Mouse (Mus musculus) hematopoietic stem cell, adult 5-6 weeks (primary cell): ENCODE data around the gene Tas1r1. TPM values are rescaled to one million over a fixed set of nuclear protein-coding genes. Genes with fewer than 3 reads are reported as not detected.
"Not testable (repeated sequence)": the region's sequence is repeated elsewhere in the genome, so short reads cannot be mapped to it uniquely, and the experiment has no call there.

Experiments used
- ATAC-seq, 2 experiments: fragments of 125-278 bp in 1 of 2; replicated peaks in 1 of 2; 2 replicates each; pipeline ENCODE4 v1.8.0; 2016 to 2017; ENCODE audit warnings: inconsistent platforms in 2 of 2, mild to moderate bottlenecking in 2 of 2, moderate number of reproducible peaks in 2 of 2, low read depth in 1 of 2, moderate TSS enrichment in 1 of 2; ENCODE audit not compliant: low FRiP score in 2 of 2, poor library complexity in 2 of 2, severe bottlenecking in 2 of 2, insufficient read depth in 1 of 2, low TSS enrichment in 1 of 2
- total RNA-seq: library from RNA; stranded (forward); fragments of 172-1452, 232-1000 nt; gene quantifications from 2 replicates; pipeline ENCODE4 v1.2.3, GENCODE M21; 2017

Gene Tas1r1
- total RNA-seq, 1 experiment from 2014 or later, result 1.5 TPM

DNA sequence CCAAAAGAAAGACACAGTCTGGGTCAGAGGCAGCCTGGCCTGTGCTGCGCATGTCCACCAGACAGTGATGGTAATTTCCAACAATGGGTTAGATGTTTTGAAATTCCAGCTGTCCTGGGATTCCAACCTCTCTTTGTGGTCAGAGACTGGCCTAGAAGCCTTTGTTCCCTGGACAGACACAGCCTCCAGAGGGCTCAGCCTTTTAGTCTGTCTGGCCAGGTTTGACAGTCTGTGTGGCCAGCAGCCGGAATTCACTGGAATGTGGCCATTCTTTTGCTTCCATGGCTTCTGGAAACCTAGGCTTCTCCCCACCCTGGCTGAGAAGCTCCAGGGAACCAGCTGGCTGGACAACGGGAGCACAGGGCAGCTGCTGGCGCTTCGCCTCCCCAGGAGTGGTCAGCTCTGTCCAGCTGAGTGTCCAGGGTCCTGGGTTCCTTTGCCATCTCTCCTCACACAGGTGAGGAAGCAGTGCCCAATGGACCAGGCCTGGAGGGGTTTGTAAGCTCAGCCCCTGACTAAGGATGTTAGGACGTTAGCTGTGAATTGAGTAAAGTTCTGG is 29.9 kb upstream of the Tas1r1 start:
- no peak for ATAC-seq

DNA sequence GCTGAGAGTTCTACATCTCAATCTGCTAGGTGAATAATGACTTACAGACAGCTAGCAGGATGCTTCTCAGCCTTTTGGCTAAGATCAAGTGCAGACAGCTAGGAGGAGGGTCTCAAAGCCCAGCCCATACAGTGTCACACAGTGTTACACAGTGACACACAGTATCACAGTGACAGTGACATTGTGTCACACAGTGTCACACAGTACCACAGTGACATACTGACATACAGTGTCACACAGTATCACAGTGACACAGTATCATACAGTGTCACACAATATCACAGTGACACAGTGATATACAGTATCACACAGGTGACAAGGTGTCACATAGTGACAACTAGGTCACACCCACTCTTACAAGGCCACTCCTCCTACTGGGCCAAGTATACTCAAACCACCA is 28.9 kb upstream of the Tas1r1 start:
- no peak for ATAC-seq

DNA sequence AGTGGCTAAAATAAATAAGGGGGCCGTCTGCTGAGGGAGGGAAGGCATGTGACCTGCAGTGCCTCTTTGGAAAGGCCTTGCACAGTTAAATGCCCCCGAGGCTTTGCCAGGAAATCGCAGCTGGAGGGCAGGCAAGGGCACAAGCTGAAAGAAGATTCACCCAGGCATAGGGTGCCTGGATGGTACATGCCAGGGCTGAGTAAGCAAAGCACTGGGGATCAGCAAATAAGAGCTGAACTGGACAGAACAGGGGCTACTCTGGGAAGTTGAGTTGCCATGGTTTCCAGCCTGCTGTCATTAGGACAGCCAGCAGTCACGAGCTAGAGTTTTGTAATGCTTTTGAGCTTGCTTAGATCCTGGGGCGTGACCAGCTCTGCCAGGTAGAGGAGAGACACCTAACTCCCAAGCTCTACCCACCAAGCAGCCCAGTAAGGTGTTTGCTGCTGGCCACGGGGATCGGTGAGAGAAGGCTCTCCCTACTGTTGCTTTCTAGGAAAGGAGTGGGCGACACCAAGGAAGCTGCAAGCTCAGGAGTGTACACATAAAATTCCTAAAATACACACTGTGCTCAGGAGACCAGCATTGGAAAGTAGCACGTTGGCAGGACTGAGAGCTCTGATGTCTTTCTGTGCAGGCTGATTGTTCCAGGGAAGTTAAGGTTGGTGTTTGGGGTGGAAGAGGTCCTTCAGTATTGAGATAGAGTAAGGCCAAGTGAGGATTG is 24.2 kb upstream of the Tas1r1 start:
- ATAC-seq, result no peak

DNA sequence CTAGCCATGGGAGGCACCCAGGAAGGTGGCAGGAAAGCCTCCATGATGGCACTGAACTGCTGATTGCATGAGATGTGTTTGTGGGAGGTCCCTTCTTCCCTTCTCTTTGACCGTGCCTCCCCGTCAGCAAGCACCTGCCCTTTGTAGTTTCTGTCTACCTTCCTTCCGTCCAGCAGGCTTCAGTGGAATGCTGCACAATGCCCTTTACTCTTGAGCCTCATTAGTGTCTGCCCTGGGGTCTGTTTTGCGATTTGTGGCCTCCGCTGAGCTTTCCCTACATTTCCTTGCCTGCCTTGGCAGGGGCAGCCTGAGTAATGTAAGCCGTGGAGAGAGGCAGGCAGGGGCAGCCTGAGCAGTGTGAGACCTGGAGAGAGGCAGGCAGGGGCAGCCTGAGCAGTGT is 6.2 kb upstream of the Tas1r1 start:
- no peak for ATAC-seq

DNA sequence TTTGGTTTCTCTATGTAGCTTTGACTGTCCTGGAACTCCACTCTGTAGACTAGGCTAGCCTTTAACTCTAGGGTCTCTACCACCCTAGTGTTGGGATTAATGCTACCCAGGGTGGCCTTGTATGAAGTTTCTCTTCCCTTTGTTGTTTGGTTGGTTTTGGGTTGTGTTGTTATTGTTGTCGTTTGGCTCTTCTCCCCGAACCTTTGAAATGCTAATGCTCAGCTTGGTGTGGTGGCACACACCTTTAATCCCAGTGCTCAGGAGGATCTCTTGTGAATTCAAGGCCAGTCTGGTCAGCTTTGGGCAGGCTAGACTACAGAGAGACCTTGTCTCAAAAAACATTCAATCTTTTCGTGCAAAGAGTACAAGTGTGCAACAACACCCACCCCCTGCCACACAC is 4.8 kb upstream of the Tas1r1 start:
- no peak for ATAC-seq

DNA sequence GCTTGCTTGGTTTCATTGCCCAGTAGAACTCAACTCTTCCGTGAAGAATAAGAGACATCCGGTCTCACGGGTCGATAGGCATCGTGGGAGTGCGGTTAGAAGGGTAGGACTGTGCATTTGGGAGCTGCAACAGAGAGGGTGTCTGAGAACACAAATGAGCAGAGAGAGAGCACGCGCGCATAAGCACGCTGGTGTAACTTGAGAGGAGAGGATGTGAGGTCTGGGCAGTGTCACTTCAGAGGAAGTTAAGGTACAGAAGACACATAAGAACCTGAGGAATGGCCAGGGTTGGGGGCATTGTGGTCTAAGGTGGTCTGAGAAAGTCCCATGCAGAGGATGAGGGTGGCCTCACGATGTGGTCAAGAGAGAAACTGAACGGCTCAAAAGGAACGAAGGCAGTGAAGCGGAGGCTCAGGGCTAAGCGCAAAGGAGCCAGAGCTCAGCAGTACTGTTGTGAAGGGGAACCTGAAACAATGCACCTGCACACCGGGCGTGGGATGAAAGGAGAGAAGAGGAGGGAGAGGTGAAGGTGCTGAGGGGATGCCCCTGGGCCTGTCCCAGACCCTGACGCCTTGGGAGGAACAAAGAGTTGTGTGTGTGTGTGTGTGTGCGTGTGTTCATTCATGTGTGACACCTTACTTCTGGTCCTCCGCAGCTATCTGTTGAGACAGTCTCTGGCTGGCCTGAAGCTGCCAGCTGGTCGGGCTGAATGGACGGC is 3.7 kb upstream of the Tas1r1 start:
- ATAC-seq, result no peak

DNA sequence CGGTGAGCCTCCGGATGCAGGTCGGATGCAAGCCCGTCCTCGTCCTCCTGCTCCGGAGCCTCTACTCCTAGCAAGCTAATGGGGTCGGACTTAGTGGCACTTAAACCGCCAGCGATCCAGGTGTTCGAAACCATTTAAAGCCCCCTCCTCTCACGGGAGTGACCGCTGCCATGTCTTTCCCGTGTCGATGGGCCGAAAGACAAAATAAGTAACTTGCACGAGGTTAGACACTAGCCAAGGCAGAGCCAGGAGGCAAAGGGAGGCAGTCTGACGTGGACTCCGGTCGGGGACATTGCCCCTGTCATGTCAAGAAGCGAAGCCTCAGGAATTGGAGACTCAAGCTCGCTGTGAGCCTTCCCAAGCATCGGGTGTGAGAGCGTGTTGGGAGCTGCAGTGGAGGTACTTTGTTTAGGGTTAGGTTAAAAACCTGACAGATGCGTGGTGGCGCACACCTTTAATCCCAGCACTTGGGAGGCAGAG is 1.5 kb upstream of the Tas1r1 start:
- no peak for ATAC-seq

DNA sequence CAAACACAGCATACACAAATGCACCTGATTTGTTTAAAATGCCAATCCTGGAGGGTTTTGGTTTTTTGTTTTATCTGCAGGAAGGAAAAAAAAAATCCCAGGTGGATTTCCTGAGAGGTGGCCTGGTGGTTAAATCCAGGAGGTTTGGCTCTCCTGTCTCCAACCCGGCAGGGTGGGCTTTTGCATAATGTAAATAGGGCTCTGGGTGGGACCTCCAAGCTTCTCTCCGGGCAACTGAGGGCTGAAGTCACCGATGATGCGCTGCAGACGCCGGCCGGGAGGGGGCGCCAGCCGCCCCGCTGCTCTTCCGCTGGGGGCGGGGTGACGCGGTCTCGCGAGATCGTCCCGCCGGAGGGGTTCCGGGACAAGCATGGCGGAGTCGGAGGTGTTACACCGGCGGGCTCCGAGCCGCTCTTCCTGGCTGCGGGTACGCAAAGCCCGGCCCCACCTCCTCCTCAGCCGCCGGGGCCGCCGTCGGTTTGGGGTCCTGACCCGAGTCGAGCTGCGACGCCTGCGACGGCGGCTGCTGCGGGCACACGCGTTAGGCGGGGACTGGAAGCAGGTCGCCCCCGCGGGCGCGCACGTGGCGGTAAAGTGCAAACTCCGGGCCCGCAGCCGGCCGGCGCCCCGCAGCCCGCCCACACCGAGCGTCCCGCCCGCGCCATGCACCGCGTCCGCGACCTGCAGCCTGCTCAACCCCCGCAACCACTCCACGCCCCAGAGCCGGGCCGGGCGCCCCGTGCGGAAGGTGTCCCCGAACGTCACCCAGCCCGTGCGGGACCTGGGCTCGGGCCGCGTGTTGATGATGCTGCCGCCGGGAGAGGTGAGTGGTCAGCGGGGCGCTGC is 840 bp upstream of the Tas1r1 start, which contains the start of gene Nol9:
TSS of gene Nol9 (plus strand) at position 337 of the 846 bp plus-strand sequence.
- peak; percentile 76 to 88 for ATAC-seq

DNA sequence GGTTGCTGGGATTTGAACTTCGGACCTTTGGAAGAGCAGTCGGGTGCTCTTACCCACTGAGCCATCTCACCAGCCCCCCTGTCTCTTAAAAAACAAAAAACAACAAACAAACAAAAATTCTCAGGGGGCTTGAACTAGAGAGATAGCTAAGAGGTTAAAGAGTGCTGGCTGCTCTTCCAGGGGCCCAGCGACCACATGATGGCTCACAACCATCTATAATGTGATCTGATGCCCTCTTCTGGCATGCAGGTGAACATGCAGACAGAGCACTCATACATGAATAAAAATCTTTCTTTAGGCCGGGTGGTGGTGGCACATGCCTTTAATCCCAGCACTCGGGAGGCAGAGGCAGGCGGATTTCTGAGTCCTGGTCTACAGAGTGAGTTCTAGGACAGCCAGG is 1.9 kb downstream of the Tas1r1 start:
- ATAC-seq, result not testable (repeated sequence)

DNA sequence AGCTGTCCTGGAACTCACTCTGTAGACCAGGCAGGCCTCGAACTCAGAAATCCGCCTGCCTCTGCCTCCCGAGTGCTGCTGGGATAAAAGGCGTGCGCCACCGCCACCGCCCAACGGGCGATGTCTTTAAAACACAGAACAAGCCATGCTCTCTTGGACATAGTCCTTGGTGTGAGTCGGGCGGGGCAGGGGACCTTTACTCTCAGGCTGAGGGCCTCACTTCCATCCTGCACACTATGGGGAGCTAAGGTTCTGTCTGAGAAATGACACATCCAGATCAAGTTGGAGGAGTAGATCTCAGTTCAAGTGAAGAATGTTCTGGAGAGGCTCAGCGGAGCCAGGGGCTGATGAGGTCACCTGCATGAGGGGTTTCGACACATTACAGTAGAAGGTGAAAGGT is 5.4 kb downstream of the Tas1r1 start:
- ATAC-seq, result no peak

DNA sequence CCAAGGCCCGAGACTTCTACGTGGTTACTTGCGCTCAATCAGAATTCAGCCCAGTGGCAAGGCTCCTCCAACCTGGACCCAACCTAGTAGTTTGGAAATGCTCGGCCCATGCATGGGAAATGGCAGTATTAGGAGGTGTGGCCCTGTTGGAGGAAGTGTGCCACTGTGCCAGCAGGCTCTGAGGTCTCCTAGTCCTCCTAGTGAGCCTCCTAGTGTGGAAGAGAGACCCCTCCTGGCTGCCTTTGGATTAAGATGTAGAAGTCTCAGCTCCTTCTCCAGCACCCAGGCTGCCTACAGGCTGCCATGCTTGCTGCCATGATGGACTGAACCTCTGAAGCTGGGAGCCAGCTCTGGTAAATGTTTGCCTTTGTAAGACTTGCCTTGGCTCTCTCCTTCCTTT is 8.4 kb downstream of the Tas1r1 start:
- peak; percentile 9 to 26; a peak in 2 of 4 replicates for ATAC-seq

DNA sequence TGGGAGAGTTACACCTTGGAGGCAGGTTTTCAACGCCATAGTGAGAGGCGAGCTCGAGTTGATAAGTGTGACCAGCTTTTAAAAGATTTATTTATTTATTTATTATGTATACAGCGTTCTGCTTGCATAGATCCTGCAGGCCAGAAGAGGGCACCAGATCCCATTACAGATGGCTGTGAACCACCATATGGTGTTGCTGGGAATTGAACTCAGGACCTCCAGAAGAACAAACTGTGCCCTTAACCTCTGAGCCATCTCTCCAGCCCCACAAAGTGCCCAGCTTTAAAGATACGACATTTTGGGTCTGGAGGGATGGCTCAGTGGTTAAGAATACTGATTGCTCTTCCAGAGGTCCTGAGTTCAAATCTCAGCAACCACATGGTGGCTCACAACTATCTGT is 9.3 kb downstream of the Tas1r1 start:
- ATAC-seq, result no peak

DNA sequence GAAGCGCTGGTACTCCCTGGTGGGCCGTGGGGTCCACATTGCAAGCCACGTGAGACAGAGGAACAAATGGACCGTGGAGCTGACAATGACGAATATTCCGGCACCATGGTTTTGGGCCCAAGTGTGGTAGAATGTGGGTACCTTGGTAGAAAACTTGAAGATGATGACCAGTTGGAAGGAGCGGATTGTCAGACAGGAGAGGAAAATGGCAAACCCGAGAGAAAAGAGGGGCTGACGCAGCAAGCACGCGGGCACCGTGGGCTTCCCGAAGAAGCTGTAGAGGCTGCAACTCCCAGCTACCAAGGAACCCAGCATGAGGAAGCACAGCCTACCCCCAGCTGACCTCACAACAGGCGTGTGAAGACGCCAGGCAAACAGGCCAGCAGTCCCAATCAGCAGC is 9.9 kb downstream of the Tas1r1 start:
- no peak for ATAC-seq

DNA sequence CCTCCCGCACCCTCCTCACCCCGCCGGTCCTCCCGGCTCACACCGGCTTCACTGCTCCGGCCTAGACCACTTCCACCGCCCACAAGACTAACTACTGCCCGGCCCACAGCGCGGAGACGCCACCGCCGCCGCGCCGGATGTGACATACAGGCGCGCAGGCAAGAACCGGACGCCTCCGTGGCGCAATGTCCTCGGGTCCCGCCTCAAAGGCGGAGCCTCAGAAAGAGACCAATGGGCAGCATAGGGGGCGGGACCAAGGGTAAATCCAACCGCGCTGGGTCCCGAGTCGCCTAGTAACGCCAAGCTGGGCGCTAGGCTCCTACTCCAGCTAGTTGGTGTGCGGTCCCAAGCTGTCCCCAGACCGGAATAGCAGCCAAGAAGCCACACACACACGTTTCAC is 10.8 kb downstream of the Tas1r1 start, which contains the start of gene Zbtb48:
TSS of gene Zbtb48 (minus strand) at position 148 of the 400 bp plus-strand sequence.
- peak; percentile 94 for ATAC-seq

DNA sequence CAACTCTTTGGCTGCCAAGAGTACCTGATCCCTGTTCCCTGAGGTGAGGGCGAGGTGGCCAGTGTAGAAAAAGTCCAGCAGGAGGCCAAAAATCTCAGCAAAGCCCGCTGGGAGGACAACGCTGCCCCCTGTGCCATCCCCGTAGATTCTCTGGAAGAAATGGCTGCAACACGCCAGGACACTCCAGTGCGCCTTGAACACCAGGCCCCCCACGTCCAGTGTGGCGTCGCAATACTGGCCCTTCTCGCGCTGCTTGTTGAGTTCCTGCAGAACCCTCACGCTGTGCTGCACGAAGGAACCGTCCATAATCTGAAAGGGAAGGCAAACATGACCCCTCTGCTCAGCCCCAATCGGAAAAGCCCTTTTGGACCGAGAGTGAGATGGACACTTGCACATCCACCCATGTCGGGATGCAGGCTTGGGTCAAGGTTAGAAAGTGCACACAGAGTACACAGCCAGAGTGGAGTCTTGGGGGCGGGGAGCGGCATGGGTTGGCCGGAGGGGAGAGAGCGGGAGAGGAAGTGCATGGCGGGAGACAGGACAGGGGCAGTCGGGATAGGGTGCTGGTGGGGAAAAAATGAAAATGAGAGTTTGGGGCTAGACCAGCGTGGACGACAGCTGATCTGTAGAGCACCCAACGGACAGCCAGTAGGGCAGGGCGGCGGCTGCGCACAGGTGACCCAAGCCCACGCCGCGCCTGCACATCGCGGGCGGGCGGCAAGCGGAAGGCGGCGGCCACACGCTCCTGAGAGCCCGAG is 11.4 kb downstream of the Tas1r1 start:
- ATAC-seq, result peak in 1 of 2 experiments; percentile 0; a peak in 1 of 4 replicates

DNA sequence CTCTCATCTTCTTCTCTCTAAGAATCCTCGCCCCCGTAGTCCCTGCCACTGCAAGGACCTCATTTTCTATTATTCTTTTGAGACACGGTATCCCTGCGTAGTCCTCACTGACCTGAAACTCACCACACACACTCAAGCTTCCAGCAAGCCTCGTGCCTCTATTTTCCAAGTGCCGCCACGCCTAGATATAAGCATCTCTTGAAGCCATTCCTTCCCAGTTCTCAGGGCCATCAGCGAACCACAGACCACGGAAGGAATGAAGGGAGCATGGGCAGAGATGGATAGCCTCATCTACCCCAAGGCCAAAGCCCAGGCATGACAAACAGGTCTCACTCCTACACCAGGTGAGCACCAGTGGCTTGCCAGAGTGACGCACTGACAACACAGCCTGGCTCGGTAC is 13.8 kb downstream of the Tas1r1 start:
- no peak for ATAC-seq

DNA sequence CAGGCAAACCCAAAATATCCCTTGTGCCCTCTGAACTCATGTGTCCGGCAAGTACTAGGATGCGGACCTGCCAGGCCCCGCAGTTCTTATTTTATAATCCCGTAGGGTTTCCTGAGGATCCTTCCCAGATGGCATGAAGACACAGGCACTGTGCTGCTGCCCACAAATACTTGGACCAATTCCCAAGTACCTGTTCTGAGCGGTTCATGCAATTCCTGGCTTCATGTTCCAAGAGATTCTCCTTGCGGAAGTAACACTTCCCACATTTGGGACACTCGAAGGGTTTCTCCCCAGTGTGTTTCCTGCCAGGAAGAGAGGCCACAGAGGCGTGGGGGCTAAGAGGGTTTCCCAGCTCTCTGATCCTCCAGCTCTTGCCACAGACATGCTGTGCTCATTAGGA is 15.9 kb downstream of the Tas1r1 start:
- ATAC-seq, result no peak
